Mouse (Mus musculus) spleen, adult 12 weeks (tissue): ENCODE measurements around the gene G3bp2.

Experiments
- DNase-seq: peaks from one replicate; pipeline ENCODE4 v3.0.0; 2022; ENCODE audit warnings: low spot score

G3bp2 gene

DNA sequence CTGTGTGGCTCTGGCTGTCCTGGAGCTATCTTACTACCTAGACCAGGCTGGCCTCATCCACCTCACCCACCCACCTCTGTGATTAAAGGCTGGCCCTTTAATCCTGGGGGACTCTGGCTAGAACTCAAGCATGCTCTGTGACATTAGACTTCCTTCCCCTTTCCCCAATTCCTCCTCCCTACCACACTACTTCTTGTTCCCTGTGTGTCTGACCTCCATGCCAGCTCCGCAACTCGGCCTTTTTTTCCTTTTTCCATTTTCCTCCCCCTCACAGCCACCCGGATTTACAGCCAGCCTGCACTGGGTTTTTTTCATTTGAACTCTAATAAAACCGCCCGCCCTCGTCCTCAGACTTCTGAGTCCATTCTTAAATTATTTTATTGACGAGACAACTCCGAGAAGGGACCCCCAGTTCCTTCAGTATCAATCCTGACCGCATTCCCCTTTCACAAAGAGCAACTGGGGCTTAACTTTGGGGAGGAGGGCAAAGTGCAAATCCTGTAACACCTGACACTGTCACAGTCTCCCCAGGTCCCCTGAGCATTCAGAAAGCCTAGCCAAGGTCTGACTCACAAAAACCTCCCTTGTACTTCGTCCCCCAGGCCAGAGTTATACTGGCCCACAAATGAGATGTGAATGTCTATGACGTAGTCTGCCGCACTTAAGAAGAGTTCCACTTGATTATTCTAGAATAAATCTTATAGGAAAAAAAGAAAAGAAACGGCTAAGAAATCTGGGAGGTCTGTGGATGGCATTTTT lies 15.0 kb upstream of the G3bp2 start:
- no peak for DNase-seq

GRCm38 (mm10) chr5:92097779-92098178 lies 14.3 kb upstream of the G3bp2 start:
- DNase-seq, result no peak

- DNase-seq, result no peak
These were observed 13.3 kb upstream of the G3bp2 start for GRCm38 (mm10) chr5:92096786-92097185.

DNA sequence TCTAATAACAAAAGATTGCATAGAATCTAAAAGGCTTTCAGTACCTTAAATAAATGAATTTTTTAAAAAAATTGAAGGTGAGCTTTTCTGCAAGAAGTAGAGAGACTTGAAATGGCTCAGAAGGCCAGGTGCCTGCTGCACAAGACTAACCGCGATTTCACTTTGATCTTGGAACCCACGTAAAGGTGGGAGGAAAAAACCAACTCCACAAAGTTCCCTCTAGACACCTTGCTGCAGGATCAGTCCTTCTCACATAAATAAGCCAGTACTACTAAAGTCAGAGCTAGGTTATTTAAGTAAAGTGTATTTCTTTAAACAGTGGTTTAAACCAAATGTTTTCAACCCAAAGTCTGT lies 10.5 kb upstream of the G3bp2 start:
- DNase-seq, result no peak

DNA sequence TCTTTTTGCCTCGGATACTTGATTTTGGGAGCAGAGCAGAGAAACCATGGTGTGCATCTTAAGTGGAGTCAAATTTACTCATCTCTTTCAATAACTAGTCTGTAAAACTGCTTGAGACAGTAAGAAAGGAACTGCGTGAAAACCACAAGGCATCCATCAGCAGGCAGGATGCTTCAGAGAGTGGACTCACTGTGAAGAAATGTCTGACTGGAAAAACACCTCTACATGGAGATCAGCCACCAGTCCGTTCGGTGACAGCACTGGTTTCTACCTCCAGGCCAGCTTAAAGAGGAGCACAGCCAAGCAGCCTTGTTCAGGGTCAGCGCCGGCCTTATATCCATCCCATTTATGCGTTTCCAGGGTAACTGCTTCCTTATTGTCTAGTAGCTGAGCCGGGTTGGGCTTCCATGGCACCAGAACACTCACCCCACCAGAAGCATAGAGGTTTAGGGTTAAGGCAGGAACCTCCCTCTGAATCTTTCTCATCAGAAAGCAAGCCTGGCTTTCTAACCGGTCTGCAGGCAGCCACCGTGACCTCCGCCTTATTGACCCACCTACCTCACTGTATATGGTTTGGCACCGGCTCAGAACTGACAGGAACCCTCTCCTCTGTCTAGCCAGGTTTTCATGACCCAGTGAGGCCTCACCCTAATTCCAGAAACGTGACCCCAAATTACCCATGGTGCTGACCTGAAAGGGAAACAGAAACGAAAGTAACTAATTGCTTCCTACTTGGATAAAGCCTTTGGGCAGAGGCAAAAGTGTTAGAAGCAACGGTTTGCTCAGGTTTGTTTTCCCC lies 9.9 kb upstream of the G3bp2 start:
- no peak for DNase-seq

GRCm38 (mm10) chr5:92087469-92087868 lies 4.0 kb upstream of the G3bp2 start:
- no peak for DNase-seq

DNA sequence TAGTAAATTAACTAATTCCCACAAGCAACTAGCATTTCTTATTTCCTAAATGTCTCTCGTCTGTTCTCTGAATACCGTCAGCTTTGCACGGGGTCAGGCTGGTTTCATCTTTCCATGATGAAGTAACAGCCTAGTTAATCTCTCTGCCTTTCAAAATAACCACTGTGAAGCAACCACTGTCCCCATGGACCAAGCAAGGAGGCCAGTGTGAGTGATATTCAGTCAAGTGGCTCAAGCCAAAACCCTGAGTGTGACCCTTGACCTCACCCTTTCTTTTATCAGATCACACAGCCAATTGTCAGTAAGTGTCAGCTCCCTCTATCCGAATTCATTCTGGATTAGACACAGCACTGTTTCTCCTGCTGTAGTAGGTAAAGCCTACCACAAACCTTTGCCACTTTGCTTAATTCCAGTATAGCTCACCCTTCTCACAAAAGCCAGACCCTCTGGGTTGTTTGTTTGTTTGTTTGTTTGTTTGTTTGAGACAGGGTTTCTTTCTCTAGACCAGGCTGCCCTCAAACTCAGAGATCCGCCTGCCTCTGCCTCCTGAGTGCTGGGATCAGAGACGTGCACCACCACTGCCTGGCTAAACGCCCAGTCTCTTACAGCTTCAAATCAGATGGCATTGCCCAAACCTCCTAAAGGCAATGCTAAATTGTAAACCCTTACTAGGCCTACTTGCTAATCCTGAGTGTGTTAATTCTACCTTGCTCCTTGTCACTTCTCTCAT lies 2.5 kb upstream of the G3bp2 start:
- no peak for DNase-seq

DNA sequence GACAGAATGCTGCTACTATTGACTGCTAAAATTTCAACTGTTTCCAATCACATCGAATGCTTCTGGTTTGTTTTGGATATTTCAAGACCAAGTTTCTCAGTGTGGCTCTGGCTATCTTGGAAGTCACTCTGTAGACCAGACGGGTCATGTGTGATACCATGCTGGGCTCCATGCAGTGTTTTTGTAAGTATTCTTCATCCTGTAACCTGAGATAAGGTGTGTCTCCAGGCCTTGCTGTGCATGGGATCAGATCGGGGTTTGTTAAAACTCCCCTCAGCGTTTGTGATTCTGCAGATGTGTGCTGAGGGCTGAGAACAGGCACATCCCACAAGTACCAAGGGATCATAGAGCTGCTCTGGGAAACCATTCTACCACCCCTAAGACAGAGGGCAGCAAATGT lies 1.7 kb upstream of the G3bp2 start:
- no peak for DNase-seq

GRCm38 (mm10) chr5:92082821-92083401 lies 608 bp downstream of the G3bp2 start:
- DNase-seq, result peak; percentile 53

DNA sequence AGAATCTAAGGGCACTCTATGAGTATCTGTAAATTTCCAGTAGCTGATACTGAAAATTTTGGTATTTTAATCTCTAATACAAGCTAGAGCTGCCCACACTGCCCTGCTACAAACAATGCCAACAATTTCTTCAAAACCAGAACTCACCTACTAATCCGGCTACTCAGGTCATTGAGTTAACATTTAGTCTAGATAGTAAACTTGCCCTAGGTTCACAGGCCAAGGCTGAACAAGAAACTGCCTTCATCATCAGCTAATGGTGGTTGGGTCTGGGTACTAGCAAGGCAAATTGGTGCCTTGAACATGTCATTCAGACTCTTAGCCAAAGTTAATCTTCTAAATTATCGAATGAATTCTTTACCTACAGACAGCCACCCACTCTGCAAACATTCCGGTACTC lies 2.2 kb downstream of the G3bp2 start:
- no peak for DNase-seq

DNA sequence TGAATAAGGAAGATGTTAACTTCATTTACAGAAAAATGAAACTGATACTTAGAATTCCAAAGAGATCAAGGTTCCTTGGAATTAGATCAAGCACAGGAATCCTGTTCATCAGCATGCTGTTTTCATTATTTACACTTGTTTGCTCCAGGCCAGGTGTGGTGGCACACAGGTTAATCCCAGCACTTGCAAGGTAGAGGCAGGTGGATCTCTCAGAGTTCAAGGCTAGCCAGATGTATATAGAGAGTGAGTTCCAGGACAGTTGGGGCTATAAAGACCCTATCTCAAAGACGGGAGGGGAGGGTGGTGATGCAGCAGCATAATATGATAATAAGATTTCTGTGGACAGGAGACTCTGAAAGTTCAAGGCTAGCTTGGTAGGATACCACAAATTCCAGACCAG lies 3.1 kb downstream of the G3bp2 start:
- no peak for DNase-seq

DNA sequence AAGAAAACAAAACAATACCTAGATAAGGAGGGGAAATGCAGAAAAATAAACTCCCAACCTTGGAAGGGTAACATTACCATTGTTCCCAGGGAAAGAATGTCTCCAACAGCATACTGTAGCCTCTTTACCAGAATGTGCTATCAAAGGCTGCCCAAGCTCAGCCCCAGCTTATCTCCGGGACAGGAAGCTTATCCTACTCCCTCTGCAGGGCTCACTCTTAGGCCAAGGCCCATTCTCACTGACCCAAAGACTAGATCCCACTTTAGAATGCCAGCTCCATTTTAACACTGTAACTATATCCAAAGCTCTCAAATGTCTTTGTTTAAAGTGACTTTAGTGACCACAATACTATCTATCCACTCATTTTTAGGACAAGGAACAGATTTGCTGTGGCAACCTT lies 4.2 kb downstream of the G3bp2 start:
- no peak for DNase-seq

DNA sequence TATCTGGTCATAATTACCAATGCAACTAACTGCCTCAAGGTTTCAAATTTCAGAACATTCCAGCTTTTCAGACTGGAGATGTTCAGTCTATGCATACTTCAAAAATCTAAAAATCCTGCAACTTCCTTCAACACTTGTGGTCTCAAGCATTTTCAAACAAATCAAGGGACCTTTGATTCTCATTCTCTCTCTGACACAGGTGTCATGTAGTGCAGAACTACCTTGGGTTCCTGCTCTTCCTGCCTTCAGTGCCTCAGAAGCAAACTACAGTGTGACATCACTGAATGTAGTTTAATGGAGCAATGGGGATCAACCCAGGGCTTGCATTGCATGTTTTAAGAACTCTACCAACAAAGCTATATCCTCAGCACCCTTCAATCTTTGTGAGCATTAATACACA lies 4.8 kb downstream of the G3bp2 start:
- no peak for DNase-seq

- no peak for DNase-seq
These were observed 7.2 kb downstream of the G3bp2 start for GRCm38 (mm10) chr5:92076273-92076672.

- no peak for DNase-seq
These were observed 9.5 kb downstream of the G3bp2 start for GRCm38 (mm10) chr5:92074061-92074460.

GRCm38 (mm10) chr5:92063192-92063591 lies 20.3 kb downstream of the G3bp2 start:
- no peak for DNase-seq

DNA sequence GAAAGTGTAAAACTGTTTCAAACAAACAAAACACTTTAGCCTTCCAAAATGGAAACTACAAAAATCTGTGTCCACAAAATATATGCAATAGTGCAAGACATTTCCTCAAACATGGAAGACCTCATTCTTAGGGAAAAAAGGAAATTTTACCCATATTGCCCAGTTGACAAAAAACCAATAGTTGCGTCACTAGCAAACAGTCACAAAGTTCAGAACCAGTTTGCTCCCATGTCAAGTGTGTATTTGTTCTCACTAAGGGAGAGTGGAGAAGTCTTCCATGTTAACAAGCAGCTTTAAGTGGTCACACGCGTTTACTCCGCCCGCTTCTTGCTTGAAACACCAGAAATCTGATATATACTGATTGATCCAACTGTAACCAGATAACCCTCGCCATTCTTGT lies 30.7 kb downstream of the G3bp2 start:
- no peak for DNase-seq

DNA sequence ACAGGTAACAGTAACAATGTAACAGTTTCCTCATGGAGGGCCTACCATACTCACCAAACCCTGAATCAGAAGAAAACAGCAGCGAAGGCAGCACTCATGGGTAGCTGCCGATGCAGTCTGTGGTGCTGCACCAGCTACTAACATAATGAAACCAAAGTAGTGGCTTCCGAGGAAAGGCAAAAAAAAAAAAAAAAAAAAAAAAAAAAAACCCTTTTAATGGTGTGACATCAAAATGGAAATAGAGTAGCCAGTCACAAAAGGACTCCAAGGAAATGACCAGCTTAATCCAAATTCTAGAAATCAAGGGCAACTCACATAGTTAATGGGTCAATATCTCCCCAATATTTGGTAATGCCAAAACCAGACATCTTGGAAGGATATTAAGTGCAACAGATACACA lies 33.1 kb downstream of the G3bp2 start:
- DNase-seq, result no peak

GRCm38 (mm10) chr5:92043783-92044182 lies 39.7 kb downstream of the G3bp2 start, which contains the start of gene Cdkl2:
TSS of gene Cdkl2 (minus strand) at chr5:92043883.
- DNase-seq, result no peak

- DNase-seq, result peak; percentile 94
These were observed 40.9 kb downstream of the G3bp2 start for GRCm38 (mm10) chr5:92042377-92043348.

DNA sequence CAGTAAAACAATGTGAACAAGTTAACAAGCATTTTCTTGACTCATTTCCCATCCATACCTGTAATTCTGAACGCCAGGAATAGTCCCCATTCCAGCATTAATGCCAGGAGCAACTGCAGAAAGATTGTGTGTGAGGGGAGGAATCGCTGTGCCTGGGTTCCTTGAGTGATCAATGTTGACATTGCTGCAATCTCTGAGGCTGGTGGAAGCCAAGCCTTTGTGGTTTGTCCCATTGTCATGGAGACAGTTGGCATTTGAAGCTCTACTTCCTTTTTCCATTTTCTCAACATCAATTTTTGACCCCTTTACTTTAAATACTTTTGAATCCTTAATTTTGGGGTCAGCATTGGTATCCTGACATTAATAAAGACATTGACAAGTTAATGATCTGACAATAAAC lies 63.6 kb downstream of the G3bp2 start:
- DNase-seq, result no peak
